Mouse (Mus musculus): ENCODE results near the gene Zbtb38. TPM values are rescaled to one million over a fixed set of nuclear protein-coding genes. Genes with fewer than 3 reads are reported as not detected.

Gene Zbtb38
- 38.5 and 41.3 TPM in 2 replicates for polyA plus RNA-seq (2015; fragmentation: Nextera tagmentation; extraction: Ambion mirVana)

- Histone ChIP-seq H3K4me2 (no peak within 1 kb of the TSS), H3K9ac (no peak within 1 kb of the TSS), H3K27me3 (no peaks in the 10 kb centered on the region), H3K36me3 (no peaks in the 10 kb centered on the region), H3K27ac (replicated peaks) (no peak within 1 kb of the TSS; the same call in 1 of the 2 replicates), H3K9me3 (no peaks in the 10 kb centered on the region), H3K4me3 (no peak within 1 kb of the TSS), H3K4me1 (replicated peaks) (no peaks in the 10 kb centered on the region; the same call in 1 of the 2 replicates)
- 0 out of 2 replicates have a peak, but pooled peaks have one; percentile 32 for ATAC-seq (ENCODE audit: low read depth)
- 43% methylated on average over 15 of the region's 15 CpGs for WGBS
These were observed at the start of gene Zbtb38 for GRCm38 (mm10) chr9:96752603-96753114. Zbtb38 (minus strand) TSS chr9:96752831.

- peaks cover 12% of the 10 kb centered on the region for H3K4me1 ChIP-seq (replicated peaks)
- WGBS: 34% methylated on average over 5 of the region's 5 CpGs
- no peaks in the 10 kb centered on the region for H3K9me3 ChIP-seq
- H3K27me3 ChIP-seq: no peaks in the 10 kb centered on the region
- no peak overlapping the region for H3K9ac ChIP-seq
- no peak overlapping the region for H3K4me2 ChIP-seq
- H3K27ac ChIP-seq (replicated peaks): no peak overlapping the region
- no peaks in the 10 kb centered on the region for H3K36me3 ChIP-seq
- H3K4me3 ChIP-seq: no peak overlapping the region
- no peak for ATAC-seq (ENCODE audit: low read depth)
These were observed 47.6 kb upstream of the Zbtb38 start for GRCm38 (mm10) chr9:96800131-96800825.

- Histone ChIP-seq H3K4me2 (no peak overlapping the region), H3K9me3 (no peaks in the 10 kb centered on the region), H3K9ac (no peak overlapping the region), H3K36me3 (no peaks in the 10 kb centered on the region), H3K4me3 (no peak overlapping the region), H3K4me1 (replicated peaks) (peaks cover 14% of the 10 kb centered on the region), H3K27me3 (no peaks in the 10 kb centered on the region), H3K27ac (replicated peaks) (no peak overlapping the region)
- WGBS: 95% methylated on average over 3 of the region's 3 CpGs
- ATAC-seq (ENCODE audit: low read depth): no peak
These were observed 44.7 kb upstream of the Zbtb38 start for GRCm38 (mm10) chr9:96797311-96797710.

GRCm38 (mm10) chr9:96795399-96795928 is 42.8 kb upstream of the Zbtb38 start:
- Histone ChIP-seq H3K4me3 (peak overlapping the region; percentile 50), H3K27me3 (no peaks in the 10 kb centered on the region), H3K36me3 (no peaks in the 10 kb centered on the region), H3K9me3 (no peaks in the 10 kb centered on the region), H3K4me2 (peak overlapping the region; percentile 63), H3K27ac (replicated peaks) (peak overlapping the region; percentile 79), H3K4me1 (replicated peaks) (peaks cover 9% of the 10 kb centered on the region), H3K9ac (peak overlapping the region; percentile 70)
- WGBS: 15% methylated on average over 10 of the region's 10 CpGs
- ATAC-seq (ENCODE audit: low read depth): peak; percentile 89

GRCm38 (mm10) chr9:96794601-96795000 is 42.0 kb upstream of the Zbtb38 start:
- no peak overlapping the region for H3K27ac ChIP-seq (replicated peaks)
- H3K4me2 ChIP-seq: no peak overlapping the region
- peaks cover 9% of the 10 kb centered on the region for H3K4me1 ChIP-seq (replicated peaks)
- no peaks in the 10 kb centered on the region for H3K9me3 ChIP-seq
- 93% methylated on average over 2 of the region's 2 CpGs for WGBS
- no peak for ATAC-seq (ENCODE audit: low read depth)
- H3K9ac ChIP-seq: no peak overlapping the region
- no peaks in the 10 kb centered on the region for H3K27me3 ChIP-seq
- H3K36me3 ChIP-seq: no peaks in the 10 kb centered on the region
- H3K4me3 ChIP-seq: no peak overlapping the region

- no peak for ATAC-seq (ENCODE audit: low read depth)
- no peak overlapping the region for H3K4me3 ChIP-seq
- no peak overlapping the region for H3K4me2 ChIP-seq
- WGBS: 94% methylated on average over 2 of the region's 2 CpGs
- H3K27me3 ChIP-seq: no peaks in the 10 kb centered on the region
- no peak overlapping the region for H3K27ac ChIP-seq (replicated peaks)
- H3K36me3 ChIP-seq: no peaks in the 10 kb centered on the region
- no peak overlapping the region for H3K9ac ChIP-seq
- peaks cover 9% of the 10 kb centered on the region for H3K4me1 ChIP-seq (replicated peaks)
- H3K9me3 ChIP-seq: no peaks in the 10 kb centered on the region
These were observed 39.9 kb upstream of the Zbtb38 start for GRCm38 (mm10) chr9:96792543-96792942.

- Histone ChIP-seq H3K27me3 (no peaks in the 10 kb centered on the region), H3K27ac (replicated peaks) (no peak overlapping the region), H3K4me2 (no peak overlapping the region), H3K36me3 (no peaks in the 10 kb centered on the region), H3K4me1 (replicated peaks) (peaks cover 4% of the 10 kb centered on the region), H3K9ac (no peak overlapping the region), H3K4me3 (no peak overlapping the region), H3K9me3 (no peaks in the 10 kb centered on the region)
- WGBS: 47% methylated on average over 4 of the region's 4 CpGs
- no peak for ATAC-seq (ENCODE audit: low read depth)
These were observed 37.9 kb upstream of the Zbtb38 start for GRCm38 (mm10) chr9:96790389-96791007.

GRCm38 (mm10) chr9:96789906-96790305 is 37.3 kb upstream of the Zbtb38 start:
- H3K27me3 ChIP-seq: no peaks in the 10 kb centered on the region
- no peaks in the 10 kb centered on the region for H3K36me3 ChIP-seq
- H3K4me1 ChIP-seq (replicated peaks): no peaks in the 10 kb centered on the region
- no peak for ATAC-seq (ENCODE audit: low read depth)
- H3K27ac ChIP-seq (replicated peaks): no peak overlapping the region
- H3K9ac ChIP-seq: no peak overlapping the region
- no peak overlapping the region for H3K4me2 ChIP-seq
- no peak overlapping the region for H3K4me3 ChIP-seq
- 74% methylated on average over 3 of the region's 3 CpGs for WGBS
- no peaks in the 10 kb centered on the region for H3K9me3 ChIP-seq

- no peaks in the 10 kb centered on the region for H3K4me1 ChIP-seq (replicated peaks)
- H3K9ac ChIP-seq: no peak overlapping the region
- WGBS: 72% methylated on average over 10 of the region's 10 CpGs
- no peaks in the 10 kb centered on the region for H3K36me3 ChIP-seq
- H3K4me2 ChIP-seq: no peak overlapping the region
- ATAC-seq (ENCODE audit: low read depth): no peak
- H3K27ac ChIP-seq (replicated peaks): no peak overlapping the region
- no peak overlapping the region for H3K4me3 ChIP-seq
- H3K9me3 ChIP-seq: no peaks in the 10 kb centered on the region
- H3K27me3 ChIP-seq: no peaks in the 10 kb centered on the region
These were observed 35.2 kb upstream of the Zbtb38 start for GRCm38 (mm10) chr9:96787797-96788196.

- Histone ChIP-seq H3K4me3 (no peak overlapping the region), H3K9ac (no peak overlapping the region), H3K36me3 (no peaks in the 10 kb centered on the region), H3K9me3 (no peaks in the 10 kb centered on the region), H3K27me3 (no peaks in the 10 kb centered on the region), H3K4me1 (replicated peaks) (no peaks in the 10 kb centered on the region), H3K27ac (replicated peaks) (no peak overlapping the region), H3K4me2 (no peak overlapping the region)
- 43% methylated on average over 9 of the region's 9 CpGs for WGBS
- ATAC-seq (ENCODE audit: low read depth): no peak
These were observed 33.3 kb upstream of the Zbtb38 start for GRCm38 (mm10) chr9:96785871-96786342.

GRCm38 (mm10) chr9:96785187-96785586 is 32.6 kb upstream of the Zbtb38 start:
- no peak overlapping the region for H3K9ac ChIP-seq
- no peak overlapping the region for H3K27ac ChIP-seq (replicated peaks)
- H3K4me2 ChIP-seq: no peak overlapping the region
- H3K27me3 ChIP-seq: no peaks in the 10 kb centered on the region
- no peaks in the 10 kb centered on the region for H3K9me3 ChIP-seq
- H3K4me1 ChIP-seq (replicated peaks): no peaks in the 10 kb centered on the region
- ATAC-seq (ENCODE audit: low read depth): no peak
- WGBS: 80% methylated on average over 3 of the region's 3 CpGs
- H3K36me3 ChIP-seq: no peaks in the 10 kb centered on the region
- no peak overlapping the region for H3K4me3 ChIP-seq

GRCm38 (mm10) chr9:96783667-96784066 is 31.0 kb upstream of the Zbtb38 start:
- Histone ChIP-seq H3K27ac (replicated peaks) (no peak overlapping the region), H3K4me3 (no peak overlapping the region), H3K4me1 (replicated peaks) (no peaks in the 10 kb centered on the region), H3K27me3 (no peaks in the 10 kb centered on the region), H3K4me2 (no peak overlapping the region), H3K36me3 (no peaks in the 10 kb centered on the region), H3K9me3 (no peaks in the 10 kb centered on the region), H3K9ac (no peak overlapping the region)
- ATAC-seq (ENCODE audit: low read depth): no peak
- 90% methylated on average over 9 of the region's 9 CpGs for WGBS

Data from neural tube, embryonic 13.5 days (tissue).